11 mouse cellular contexts compared by ENCODE assay signal in the genomic region with DNA sequence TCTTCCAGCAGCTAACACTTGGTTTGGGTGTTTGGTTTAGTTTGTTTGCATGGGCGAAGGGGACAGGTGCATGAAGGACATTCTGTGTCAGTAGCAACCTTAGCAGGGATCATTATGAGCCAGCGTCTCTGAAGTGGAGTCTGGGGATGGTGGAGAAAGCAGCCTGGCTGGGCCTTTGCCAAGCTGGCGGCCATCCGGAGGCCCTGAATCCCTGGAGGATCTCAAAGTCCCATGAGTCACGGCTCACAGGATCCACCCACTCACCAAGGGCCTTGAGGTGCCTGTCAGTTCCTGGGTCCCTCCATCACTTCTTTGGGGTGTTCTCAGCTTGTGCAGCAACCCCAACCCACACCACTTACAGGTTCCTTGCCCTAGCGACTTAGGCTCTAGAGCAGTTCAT.
DNase-seq lines count a peak whose midpoint lies in the region; ATAC-seq lines count a peak whose summit lies in the region.
"Had no signal": no experiment of that assay in that cellular context is flagged by ENCODE, and none has a peak within 500 bp of the region (broad histone marks: within the 10 kb centered on the region; RNA-seq: fewer than 3 reads in every experiment).

No protein-coding gene starts in this region.

- peak; percentile 34; the same call in 1 of the 2 replicates for ATAC-seq in intestine, embryonic 16.5 days
- no peak for ATAC-seq in intestine, embryonic 15.5 days
- ATAC-seq: hindbrain, postnatal 0 days; midbrain, embryonic 16.5 days had no signal

- H3K4me1 ChIP-seq in intestine, embryonic 16.5 days (ENCODE audit: control insufficient read depth, insufficient read depth, low read length), result no peaks in the 10 kb centered on the region
- H3K4me1 ChIP-seq in intestine, embryonic 15.5 days (replicated peaks), result no peaks in the 10 kb centered on the region
- H3K4me1 ChIP-seq in brown adipose tissue, adult 24 weeks (ENCODE audit: control insufficient read depth, insufficient read depth, insufficient read length, low read length), result peaks cover 20% of the 10 kb centered on the region

- no peak overlapping the region for H3K27ac ChIP-seq in intestine, embryonic 16.5 days (ENCODE audit: low read length)
- no peak overlapping the region for H3K27ac ChIP-seq in intestine, embryonic 15.5 days
- H3K27ac ChIP-seq in brown adipose tissue, adult 24 weeks (replicated peaks; ENCODE audit: low read depth, low read length), result peak overlapping the region; percentile 35; the same call in 1 of the 2 replicates
- H3K27ac ChIP-seq: hindbrain, postnatal 0 days; macrophage had no signal

- H3K36me3 ChIP-seq in intestine, embryonic 16.5 days (ENCODE audit: control insufficient read depth, insufficient read depth, low read length), result no peaks in the 10 kb centered on the region
- no peaks in the 10 kb centered on the region for H3K36me3 ChIP-seq in intestine, embryonic 15.5 days

- H3K9ac ChIP-seq in intestine, embryonic 16.5 days (ENCODE audit: low read depth, low read length), result no peak overlapping the region
- no peak overlapping the region for H3K9ac ChIP-seq in intestine, embryonic 15.5 days

- DNase-seq in 3134 (ENCODE audit: extremely low read depth, insufficient read length, low spot score) (peak; percentile 69), MN1 (ENCODE audit: low spot score) (peak; percentile 59)
- no peak for DNase-seq in layer of hippocampus, adult 11-12 months (ENCODE audit: low spot score)
- no peak for DNase-seq in layer of hippocampus, postnatal 36 days

- no peaks in the 10 kb centered on the region for H3K9me3 ChIP-seq in intestine, embryonic 16.5 days (ENCODE audit: control insufficient read depth, low read length)
- no peaks in the 10 kb centered on the region for H3K9me3 ChIP-seq in intestine, embryonic 15.5 days

- H3K4me2 ChIP-seq in intestine, embryonic 16.5 days (ENCODE audit: low read depth, low read length), result no peak overlapping the region
- H3K4me2 ChIP-seq in intestine, embryonic 15.5 days (replicated peaks), result no peak overlapping the region
- H3K4me2 ChIP-seq: liver, embryonic 11.5 days had no signal

- WGBS in intestine, embryonic 16.5 days, result 79% methylated on average over 6 of the region's 6 CpGs
- 75% methylated on average over 6 of the region's 6 CpGs for WGBS in intestine, embryonic 15.5 days

- H3K27me3 ChIP-seq in intestine, embryonic 16.5 days (replicated peaks; ENCODE audit: control insufficient read depth, insufficient read depth, low read length), result no peaks in the 10 kb centered on the region
- no peaks in the 10 kb centered on the region for H3K27me3 ChIP-seq in intestine, embryonic 15.5 days (replicated peaks)

- no peak overlapping the region for H3K4me3 ChIP-seq in intestine, embryonic 16.5 days (ENCODE audit: low read length)
- no peak overlapping the region for H3K4me3 ChIP-seq in intestine, embryonic 15.5 days (replicated peaks)
- no peak overlapping the region for H3K4me3 ChIP-seq in brown adipose tissue, adult 24 weeks (ENCODE audit: insufficient read depth, low read depth, low read length)

Comparison
In these comparisons a context has a peak if more than half of its experiments do, and no peak if none do; other contexts are left out.
1. DNase-seq: peak in 3134 (single experiment) and MN1 (single experiment); none in layer of hippocampus, adult 11-12 months (single experiment) and layer of hippocampus, postnatal 36 days (0 of 2).